Comparison of ENCODE assay signal across 18 mouse cellular contexts in genomic region chr9:120835621-120836020, GRCm38 (mm10).
"Had no signal": no experiment of that assay in that cellular context is flagged by ENCODE, and none has a peak within 500 bp of the region (broad histone marks: within the 10 kb centered on the region; RNA-seq: fewer than 3 reads in every experiment).

No protein-coding gene starts in this region.

- H3K27ac ChIP-seq: kidney, embryonic 15.5 days; limb, embryonic 12.5 days; limb, embryonic 15.5 days; liver, embryonic 14.5 days; lung, embryonic 15.5 days; midbrain, embryonic 10.5 days; midbrain, embryonic 13.5 days; stomach, embryonic 15.5 days had no signal

- H3K27me3 ChIP-seq: kidney, embryonic 15.5 days; limb, embryonic 12.5 days; limb, embryonic 15.5 days; lung, embryonic 15.5 days; midbrain, embryonic 13.5 days; stomach, embryonic 15.5 days had no signal

- ATAC-seq: intestine, postnatal 0 days; liver, postnatal 0 days; midbrain, embryonic 13.5 days had no signal

- H3K36me3 ChIP-seq: kidney, embryonic 15.5 days; limb, embryonic 12.5 days; limb, embryonic 15.5 days; lung, embryonic 15.5 days; midbrain, embryonic 10.5 days; midbrain, embryonic 13.5 days; stomach, embryonic 15.5 days had no signal

- H3K4me2 ChIP-seq: kidney, embryonic 15.5 days; limb, embryonic 12.5 days; limb, embryonic 15.5 days; liver, embryonic 11.5 days; lung, embryonic 15.5 days; midbrain, embryonic 13.5 days; stomach, embryonic 15.5 days had no signal

- H3K4me1 ChIP-seq: kidney, embryonic 15.5 days; limb, embryonic 12.5 days; lung, embryonic 15.5 days; midbrain, embryonic 10.5 days; stomach, embryonic 15.5 days had no signal

- H3K9me3 ChIP-seq: kidney, embryonic 15.5 days; limb, embryonic 12.5 days; limb, embryonic 15.5 days; lung, embryonic 15.5 days; midbrain, embryonic 10.5 days; midbrain, embryonic 13.5 days; stomach, embryonic 15.5 days had no signal

- H3K4me3 ChIP-seq: kidney, embryonic 15.5 days; limb, embryonic 12.5 days; limb, embryonic 15.5 days; lung, embryonic 15.5 days; megakaryocyte, embryonic 14.5 days; midbrain, embryonic 10.5 days; midbrain, embryonic 13.5 days; stomach, embryonic 15.5 days had no signal

- H3K9ac ChIP-seq: kidney, embryonic 15.5 days; limb, embryonic 12.5 days; limb, embryonic 15.5 days; liver, embryonic 14.5 days; liver, postnatal 0 days; lung, embryonic 15.5 days; midbrain, embryonic 13.5 days; stomach, embryonic 15.5 days had no signal

- DNase-seq: kidney, adult 8-10 months; kidney, postnatal 10 days; kidney, postnatal 4 days; left cerebral cortex, postnatal 4 days; liver, postnatal 0 days; lung, postnatal 14 days; thymus, postnatal 25 days had no signal
